Mouse (Mus musculus) natural killer cell, adult 2 months (primary cell): ENCODE results near the gene Cox7a2l.
A peak's percentile ranks its signal among the peaks of the same experiment; 100 is the strongest.

Experiments used
- DNase-seq, 2 experiments: peaks; one replicate each; pipeline ENCODE4 v3.0.0; 2022; ENCODE audit warnings: low spot score in 2 of 2

Gene Cox7a2l

DNA sequence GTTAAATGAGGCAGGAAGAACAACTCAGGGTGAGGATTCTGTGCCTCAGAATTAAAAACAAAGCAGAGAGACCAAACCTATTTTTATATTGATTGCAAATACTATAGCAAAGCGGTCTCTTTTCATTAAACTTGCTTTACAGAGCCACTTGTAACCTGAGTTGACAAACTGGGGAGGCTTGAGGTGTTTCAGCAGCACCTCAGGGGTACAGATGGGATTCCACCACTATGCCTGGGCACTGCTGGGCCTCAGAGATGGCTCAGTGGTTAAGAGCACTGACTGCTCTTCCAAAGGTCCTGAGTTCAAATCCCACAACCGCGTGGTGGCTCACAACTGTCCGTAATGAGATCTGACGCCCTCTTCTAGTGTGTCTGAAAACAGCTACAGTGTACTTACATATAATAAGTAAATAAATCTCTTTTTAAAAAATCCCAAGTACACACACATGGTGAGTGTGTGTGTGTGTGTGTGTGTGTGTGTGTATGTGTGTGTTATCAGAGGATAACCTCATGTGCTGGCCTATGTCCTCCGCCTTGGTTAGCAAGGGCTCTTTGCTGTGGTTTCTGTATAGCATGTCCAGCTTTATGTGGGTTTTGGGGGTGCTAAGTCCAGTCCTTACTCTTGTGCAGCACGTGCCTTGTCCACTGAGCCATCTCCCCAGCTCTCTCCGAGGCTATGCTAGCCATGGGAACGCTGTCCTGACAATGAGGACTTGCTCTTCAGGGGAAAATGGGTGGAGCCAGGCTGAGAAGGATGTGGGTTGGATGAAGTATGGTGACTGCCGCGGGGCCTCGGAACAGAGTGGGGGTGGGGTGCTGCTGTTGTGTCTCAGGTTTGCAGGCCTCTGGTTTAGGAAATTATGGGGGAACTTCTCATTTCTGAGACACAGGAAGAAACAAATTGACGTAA lies 9.7 kb upstream of the Cox7a2l start:
- peak; percentile 19 to 36 for DNase-seq

DNA sequence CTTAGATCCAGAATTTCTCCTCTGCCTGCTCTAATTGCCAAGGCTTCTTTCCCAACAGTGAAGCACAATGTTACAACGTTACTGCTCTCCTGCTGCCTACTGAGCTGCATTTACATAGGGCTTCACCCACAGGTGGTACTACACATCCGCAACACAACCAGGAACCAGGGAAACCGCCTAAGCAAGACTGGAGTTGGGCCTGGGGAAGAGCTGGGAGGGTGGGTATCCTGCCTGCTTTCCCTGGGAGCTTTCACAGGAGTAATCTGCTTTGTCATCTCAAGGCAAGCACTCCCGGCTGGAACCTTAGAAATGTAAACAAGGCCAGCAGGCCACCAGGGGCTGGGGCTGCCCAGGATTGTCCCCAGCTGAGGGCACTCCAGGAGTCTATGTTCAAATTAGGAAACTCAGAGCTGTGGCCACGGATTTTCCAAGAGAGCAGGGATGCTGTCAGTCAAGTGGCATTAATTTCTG lies 9.0 kb upstream of the Cox7a2l start:
- no peak for DNase-seq

DNA sequence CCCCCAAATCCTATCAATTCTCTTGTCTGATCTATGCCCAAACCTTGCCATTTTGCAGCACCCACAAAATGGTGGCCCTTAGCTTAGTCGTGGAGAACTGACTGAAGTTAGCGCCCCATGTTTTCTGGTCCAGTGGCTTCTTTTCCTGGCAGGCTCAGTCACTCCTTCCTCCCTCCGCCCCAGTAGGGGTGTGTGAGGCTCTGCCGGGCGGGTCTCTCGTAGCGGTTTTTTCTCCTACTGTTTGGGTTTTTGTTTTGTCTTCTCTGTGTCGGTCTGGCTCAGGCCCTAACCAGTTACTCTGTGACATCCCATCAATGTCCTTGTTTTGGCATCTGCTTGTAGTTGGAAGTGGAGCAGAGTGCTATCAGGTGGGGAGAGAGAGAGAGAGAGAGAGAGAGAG lies 8.5 kb upstream of the Cox7a2l start:
- no peak for DNase-seq

DNA sequence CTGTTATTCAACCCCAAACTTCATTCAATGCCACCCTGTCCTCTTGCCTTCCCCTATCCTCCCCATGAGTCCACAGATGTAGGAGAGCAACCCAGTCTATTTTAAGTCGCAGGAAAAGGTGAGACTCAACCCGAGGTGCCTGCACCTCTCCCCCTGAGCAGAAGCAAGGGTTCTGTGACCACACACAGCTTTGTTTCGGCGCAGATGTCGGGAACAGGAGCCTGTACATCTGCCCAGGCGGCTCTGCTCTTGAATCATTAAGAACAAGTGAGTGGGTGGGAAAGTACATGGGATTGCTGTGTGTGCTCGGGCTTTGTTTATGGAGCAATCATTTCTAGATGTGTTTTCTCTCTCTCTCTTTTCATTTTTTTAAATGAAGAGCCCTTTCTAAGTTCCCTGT lies 7.6 kb upstream of the Cox7a2l start:
- DNase-seq: no peak

DNA sequence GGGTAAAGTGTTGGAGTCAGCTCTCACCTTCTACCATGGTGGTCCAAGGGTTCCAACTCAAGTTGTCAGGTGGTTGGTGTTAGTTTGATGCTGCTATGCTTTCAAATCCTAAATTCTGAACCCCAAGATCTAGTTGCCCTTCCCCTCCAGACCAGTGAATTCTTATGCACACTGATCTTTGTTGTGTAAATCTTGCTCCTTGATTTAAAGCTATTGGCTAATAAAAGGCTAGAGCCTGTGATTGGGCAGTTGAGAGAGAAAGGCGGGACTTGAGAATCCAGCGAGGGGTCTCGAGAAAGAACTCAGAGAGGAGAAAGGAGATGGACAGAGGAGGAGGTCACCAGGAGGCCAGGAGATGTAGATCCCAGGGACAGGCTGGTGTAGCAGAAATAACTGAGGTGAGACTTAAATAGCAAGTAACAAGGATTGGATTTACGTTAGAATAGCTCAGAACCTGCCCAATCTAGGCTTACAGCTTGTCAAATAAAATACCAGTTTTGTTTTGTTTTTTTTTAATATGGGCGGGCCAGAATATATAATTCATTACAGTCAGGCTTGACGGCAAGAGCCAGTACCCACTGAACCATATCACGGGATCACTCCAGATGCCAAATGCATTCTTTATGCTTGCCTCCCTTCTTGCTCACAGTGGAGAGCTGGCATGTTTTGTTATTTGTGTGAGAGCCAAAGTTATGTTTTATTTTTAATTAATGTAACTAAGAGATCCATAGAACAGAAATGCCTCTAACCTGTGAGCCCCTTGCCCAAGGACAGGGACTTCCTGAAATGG lies 5.7 kb upstream of the Cox7a2l start:
- no peak for DNase-seq

DNA sequence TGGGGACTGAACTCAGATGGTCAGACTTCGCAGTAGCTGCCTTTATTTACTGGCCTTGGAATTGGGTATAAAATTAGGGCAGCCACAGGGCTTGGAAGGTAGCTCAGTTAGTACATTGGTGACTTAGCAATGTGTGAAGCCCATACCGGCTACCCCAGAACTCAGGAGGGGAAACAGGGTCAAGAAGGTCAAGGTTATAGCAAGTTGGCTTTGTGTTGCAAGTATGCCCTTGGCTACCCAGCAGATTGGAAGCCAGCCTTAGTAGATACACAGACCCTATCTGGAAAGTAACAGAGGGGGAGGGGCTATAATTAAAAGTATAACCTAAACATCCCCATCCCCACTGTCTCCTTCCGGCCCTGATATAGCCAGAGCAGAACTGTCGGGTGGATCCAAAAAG lies 4.8 kb upstream of the Cox7a2l start:
- DNase-seq: no peak

DNA sequence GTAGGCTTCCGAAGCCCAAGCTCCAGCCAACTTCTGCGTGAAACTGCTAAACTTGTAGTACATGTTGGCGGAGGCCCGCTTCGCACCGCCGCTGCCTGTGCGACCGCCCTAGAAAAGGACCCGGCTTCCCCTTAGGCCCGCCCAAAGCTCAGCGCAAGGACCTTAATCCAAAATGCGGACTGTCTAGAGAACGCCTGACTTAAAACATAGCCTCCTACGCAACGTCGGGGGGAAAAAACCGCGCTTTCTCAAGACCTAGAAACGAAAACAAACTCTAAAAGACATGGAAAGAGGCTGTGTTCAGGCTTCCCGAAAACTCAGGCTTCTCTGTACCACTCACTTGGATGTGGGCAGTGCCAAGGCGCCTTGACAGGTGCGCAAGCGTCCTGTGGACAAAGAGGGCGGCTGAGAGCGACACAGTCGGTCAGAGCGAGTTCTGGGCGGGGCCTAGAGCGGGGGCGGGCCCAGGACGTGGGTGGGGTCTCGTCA lies 2.9 kb downstream of the Cox7a2l start:
- peak; percentile 88 to 91 for DNase-seq

DNA sequence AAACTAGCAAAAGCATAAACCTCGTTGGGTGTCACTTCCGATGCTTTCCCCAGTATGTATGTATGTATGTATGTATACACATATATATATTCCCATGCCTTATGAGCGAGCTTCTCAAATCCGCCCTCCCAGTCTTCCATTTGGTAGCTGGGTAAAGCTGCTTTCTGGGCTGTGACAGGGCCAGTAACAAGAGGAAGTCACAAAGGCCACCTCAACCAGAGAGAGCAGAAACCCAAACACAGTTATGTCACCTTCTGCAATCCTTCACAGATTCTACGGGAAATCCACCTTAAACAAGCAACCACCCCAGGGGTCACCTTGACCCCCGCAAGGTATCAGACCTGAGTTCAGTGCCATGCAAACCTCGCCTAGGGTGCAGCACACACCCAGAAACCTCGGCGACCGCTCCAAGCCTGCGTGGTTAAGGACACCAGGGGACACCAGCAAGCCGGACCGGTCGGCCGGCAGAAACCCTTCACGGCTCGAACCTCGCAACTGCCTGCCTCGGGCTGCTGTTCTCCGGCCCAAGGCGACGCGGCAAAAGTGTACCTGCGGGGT lies 3.4 kb downstream of the Cox7a2l start:
- DNase-seq: no peak

DNA sequence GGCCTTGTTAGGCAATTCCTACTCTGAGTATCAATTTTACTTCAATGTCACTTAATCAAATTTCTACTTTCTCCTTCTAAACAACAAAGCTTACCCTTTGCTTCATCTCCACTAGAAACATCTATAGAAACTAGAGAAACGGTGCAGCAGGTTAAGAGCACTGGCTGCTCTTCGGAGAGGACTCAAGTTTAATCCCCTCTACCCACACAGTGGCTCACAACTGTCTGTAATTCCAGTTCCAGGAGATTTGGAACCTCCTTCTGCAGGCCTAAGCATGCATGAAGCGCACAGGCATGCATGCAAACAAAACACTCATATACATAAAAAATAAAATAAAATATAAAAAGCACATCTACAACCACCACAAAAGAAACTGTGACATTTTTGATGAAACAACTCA lies 5.0 kb downstream of the Cox7a2l start:
- DNase-seq: no peak

DNA sequence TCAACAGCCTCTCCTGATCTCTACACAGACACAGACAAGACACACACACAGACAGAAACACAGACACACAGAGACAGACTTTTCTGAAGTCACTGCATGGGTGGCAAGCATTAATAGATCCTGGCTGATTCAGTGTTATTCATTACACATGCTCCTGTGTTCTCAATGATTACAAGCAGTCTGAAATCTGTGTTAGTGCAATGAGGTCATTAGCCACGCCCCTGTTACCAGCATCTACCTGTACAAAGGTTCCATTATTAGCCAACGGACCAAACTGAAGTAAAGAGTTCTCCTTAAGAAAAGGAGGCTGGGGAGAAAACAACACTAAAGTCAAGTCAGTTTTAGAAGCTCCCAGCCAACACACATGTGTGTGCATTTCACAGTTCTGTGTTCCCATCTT lies 13.4 kb downstream of the Cox7a2l start:
- no peak for DNase-seq

DNA sequence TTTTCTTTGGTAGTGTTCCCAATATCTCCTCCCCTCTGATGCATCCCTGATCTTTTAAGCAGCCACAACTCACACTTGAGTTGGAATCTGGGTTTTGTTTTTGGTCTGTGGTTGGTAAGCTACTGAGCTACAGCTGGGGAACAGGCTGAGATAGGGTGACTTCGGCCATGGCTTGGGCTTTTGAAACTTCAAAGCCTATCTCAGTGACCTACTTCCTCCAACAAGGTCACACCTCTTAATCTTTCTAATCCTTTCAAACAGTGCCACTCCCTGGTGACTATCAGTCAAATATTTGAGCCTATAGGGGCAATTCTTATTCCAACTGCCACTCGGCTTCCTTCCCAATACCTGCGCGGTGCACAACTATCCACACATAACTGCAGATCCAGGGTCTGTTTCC lies 17.4 kb downstream of the Cox7a2l start:
- no peak for DNase-seq

DNA sequence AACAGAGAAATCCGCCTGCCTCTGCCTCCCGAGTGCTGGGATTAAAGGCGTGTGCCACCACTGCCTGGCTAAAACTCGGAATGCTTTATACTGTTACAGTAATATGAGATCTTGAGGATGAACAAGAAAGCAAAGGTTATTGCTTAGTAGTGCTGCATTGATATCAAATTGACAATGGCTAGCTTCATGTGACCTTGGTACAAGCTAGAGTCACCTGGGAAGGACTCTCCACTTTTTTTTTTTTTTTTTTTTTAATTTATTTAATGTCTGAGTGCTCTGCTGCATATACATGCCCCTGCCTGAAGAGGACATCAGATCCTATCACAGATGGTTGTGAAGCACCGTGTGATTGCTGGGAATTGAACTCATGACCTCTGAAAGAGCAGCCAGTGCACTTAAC lies 18.2 kb downstream of the Cox7a2l start:
- DNase-seq: no peak

DNA sequence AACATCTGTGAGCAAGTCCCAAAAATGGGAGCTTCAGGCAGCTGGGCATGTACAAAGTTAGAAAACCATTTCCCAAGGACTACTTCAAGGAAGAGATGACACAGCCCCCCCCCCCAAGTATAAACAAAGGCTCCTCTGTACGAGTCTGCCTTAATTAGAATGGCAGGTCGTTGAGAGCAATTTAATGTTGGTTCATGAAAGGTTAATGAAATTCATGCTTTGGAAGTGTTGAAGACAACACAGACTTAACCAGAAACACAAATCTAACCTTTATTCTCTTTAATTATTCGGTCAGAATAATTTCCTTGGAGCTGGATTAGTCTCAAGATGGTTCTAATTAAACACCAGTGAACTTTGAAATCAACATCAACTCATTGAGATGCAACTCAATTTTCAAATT lies 29.4 kb downstream of the Cox7a2l start:
- DNase-seq: no peak

DNA sequence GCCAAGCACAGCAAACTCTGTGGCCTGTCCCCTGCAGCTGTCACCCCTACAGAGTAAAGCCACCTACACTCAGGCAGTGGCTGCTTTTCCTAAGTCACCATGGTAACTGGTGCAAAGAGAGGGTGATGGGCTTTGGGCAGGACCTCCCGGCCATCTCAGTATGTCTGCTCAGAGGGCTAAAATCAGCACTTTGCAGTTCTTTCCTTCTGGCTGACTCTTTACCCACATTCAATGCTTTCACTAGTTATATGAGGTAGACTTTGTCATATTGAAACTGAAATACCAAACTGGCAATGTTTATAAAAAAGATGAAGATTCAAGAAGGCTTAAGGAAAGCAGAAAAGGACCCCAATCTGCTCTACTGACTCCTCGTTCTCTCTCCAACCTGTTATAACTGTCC lies 33.3 kb downstream of the Cox7a2l start:
- DNase-seq: no peak

DNA sequence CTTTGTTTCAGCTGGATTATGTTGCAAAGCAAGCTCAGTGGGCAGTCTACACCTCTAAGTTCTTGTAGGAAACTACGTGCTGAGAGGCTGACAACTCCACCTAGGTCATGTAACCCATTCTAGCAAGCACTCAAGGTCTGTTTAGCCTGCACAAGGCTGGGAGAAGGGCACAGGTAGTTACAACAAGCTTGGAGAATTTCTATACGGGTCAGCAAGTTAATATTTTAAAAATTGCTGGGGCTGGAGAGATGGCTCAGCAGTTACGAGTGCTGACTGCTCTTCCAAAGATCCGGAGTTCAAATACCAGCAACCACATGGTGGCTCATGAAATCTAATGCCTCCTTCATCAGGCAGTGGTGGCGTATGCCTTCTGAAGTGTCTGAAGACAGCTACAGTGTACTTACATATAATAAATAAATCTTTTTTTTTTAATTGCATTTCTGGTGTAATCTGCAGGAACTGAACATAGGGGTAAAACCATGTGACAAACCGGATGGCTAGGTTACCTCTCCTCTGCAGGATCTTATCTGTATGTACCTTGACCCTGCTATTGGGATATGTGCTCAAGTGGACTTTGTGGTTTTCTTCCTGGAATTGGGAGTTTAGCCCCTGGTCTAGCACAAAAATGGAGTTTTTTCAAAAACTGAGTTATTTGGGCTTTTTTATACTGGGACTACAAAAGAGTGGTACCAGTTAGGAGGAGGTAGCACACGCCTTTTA lies 34.2 kb downstream of the Cox7a2l start:
- DNase-seq: no peak

DNA sequence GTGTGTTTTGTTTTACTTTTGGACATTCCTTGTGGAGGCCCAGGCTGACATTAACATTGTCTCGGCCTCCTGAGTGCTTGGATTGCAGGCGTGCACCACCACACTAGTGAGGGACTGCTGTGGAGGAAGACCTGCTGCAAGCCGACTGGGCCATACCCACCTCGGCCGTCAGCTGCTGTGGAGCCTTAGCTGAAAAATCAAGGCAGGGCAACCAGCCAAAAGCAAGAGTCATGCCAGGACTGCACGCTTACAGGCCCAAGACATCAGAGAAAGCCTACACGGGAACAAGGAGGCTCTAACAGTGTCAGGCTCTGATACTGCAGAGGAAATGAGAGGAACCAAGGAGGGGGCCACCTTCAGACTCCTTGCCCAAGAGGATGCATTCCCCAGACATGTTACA lies 35.6 kb downstream of the Cox7a2l start:
- no peak for DNase-seq

DNA sequence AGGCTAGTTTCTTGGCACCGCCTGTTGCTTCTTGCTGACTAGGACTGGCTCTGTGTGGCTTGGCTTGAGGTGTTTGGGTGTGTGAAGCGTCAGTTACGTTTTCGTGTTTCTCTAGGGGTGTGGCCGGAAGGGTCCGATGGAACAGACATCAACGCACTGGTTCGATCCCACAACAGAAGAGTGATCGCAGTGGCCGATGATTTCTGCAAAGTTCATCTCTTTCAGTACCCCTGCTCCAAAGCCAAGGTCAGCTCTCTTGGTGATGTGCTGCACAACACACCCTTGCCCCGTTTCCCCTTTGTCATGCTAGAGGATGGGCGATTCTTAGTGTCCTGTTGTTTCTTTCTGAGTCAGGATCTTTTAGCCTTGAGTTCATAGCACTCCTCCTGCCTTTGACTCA lies 40.0 kb downstream of the Cox7a2l start:
- DNase-seq: no peak

DNA sequence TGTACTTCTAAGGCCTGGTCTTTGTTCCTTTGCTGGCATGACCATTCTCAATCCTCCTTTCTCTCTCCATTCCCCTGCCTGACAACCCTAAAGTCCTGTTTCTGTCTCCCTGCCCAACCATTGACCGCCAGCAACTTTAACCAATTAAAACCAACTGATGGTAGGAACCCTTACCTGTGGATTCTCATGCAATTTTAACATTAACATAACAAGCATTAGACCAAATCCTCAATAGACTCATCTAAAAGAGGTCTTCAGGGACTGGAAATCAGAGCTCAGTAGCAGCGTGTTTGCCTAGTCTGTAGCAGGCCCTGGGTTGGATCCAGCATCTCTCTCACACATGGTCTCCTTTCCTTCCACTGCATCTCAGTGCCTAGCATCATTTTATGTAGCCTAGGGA lies 47.5 kb downstream of the Cox7a2l start:
- DNase-seq: no peak

DNA sequence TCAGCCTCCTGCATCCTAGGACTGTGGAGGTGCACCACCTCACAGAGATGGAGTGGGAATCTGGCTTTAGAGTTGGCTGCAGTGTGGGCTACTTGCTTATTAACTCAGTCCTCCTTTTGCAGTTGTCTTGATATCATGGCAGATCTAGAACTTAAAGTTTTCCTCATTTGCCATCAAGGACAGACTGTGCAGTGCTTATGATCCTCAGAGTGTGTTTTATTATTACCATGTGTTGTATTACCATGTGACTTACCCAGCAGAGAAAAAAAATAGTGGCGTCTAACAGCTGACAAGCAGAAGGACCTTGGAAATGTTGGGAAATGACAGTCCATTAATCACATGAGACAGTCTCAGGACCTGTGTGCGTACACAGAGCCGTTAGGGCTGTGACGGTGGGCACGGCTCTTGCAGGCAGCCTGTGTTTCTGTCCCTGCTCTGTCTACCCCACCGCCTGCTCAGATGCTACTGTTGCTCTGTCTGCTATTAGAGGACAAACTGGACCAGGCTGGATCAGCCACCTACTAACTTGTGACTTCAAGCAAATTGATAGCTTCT lies 50.4 kb downstream of the Cox7a2l start:
- no peak for DNase-seq

DNA sequence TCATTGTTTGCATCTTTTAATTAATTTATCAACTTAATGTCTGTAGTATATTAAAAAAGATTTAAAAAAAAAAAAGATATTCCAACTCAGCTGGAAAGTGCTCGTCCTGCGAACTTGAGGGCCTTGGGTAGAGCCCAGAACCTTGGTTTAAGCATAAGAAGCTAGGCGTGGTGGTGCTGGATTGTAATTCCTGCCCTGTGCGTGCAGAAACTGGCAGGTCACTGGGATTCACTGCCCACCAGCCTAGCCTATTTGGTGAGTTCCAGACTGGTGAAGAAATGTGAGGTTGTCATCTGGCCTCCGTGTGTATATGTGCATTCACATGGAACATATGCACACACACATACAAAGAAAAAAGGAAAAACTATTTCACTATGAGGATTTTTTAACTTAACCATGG lies 51.2 kb downstream of the Cox7a2l start:
- DNase-seq: no peak

DNA sequence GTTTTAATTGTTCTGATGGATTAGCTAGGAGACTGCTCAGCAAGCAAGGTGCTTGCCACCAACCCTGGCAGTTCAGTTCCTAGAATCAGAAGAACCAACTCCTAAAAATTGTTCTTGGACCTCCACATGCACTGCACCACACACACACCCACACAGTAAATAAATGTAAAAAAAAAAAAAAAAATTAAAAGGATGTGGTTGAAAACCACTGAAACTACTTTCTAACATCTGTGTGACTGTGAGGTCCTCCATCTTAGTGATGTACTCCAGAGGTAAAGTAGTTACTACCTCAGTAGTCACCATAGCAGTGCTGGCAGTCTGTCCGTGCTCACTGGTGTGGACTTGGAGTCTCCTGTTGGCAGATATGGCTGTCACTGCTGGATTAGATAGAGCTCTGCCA lies 59.9 kb downstream of the Cox7a2l start:
- peak in 1 of 2 experiments; percentile 4 for DNase-seq

DNA sequence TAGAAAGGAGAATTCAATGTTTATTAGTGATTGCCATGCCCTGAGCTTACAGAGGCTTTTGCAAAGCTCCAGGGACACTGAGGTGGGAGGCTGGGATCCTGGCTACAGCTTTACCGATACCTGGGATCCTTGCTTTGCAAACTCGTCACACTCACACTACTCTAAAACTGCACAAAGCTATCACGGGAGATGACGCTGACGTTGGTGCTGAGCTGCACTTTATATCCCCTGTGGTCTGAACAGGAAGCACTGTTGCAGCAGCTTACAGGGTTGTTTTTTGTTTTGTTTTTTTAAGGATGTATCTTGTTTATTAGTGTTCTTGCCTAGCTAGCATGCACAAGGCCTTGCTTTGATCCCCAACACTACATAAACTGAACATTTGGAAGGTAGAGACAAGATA lies 63.5 kb downstream of the Cox7a2l start:
- no peak for DNase-seq
